Mouse (Mus musculus) splenic B cell, adult 2 months (primary cell): ENCODE data around the gene Gm44579.

ENCODE experiments used
- DNase-seq: peaks from one replicate; pipeline ENCODE4 v3.0.0-alpha.2; 2011; ENCODE audit warnings: low read depth, low spot score
- H3K27me3 ChIP-seq: 2 replicates; pipeline ENCODE4 v1.6.1; 2012; ENCODE audit warnings: mild to moderate bottlenecking, low read length, moderate library complexity, mixed read lengths; ENCODE audit not compliant: control insufficient read depth, poor library complexity, insufficient read depth, severe bottlenecking
- H3K36me3 ChIP-seq: 2 replicates; pipeline ENCODE4 v1.6.1; 2012; ENCODE audit warnings: mild to moderate bottlenecking, low read length, moderate library complexity, mixed read lengths; ENCODE audit not compliant: control insufficient read depth, poor library complexity, insufficient read depth, severe bottlenecking

Gm44579 gene

GRCm38 (mm10) chr15:98181132-98181711 is 39.6 kb downstream of the Gm44579 start:
- peak; percentile 86 for DNase-seq
- Histone ChIP-seq H3K36me3 (no peaks in the 10 kb centered on the region), H3K27me3 (no peaks in the 10 kb centered on the region)

DNA sequence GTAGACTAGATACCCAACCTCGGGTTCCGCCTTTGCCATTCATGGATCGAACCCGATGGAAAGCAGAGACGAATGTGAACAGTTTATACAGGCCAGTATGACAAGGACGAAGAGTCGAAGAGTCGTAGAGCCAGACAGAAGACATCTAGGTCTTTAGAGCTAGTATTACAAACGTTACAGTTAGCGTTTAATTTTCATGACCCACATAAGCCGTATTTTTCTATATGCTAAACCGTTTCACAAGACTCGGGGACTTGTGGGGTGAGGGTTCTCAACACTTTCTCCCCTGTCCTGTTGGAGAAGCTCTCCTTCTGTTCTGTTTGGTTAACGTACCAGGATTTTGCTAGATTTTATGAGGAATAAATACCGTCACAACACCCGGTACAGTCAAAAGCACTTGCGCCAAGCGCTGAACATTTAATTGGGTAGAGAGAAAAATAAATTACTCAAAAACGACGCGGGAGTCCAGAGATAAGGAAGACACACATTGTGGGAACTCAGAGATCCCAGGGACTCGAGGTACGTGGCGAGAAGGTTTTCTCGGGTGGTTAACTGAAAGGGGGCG is 40.1 kb downstream of the Gm44579 start:
- no peaks in the 10 kb centered on the region for H3K27me3 ChIP-seq
- no peak for DNase-seq
- H3K36me3 ChIP-seq: no peaks in the 10 kb centered on the region

DNA sequence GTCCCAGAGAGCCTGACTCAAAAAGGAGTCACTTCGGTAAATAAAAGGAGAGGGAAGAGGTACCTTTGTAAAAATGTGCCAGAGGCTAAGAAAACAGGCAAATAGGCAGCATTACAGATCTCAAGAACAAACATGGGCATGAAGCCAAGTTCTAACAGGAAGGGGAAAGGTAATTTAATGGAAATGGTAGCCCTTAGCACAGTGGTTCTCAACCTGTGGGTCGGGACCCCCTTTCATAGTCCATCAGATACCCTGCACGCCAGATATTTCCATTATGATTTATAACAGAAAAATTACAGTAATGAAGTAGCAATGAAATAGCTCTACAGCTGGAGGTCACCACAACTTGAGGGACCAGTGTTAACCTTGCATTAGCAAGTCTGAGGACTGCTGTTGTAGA is 43.5 kb downstream of the Gm44579 start:
- Histone ChIP-seq H3K36me3 (no peaks in the 10 kb centered on the region), H3K27me3 (no peaks in the 10 kb centered on the region)
- DNase-seq: no peak

GRCm38 (mm10) chr15:98173821-98174220 is 47.0 kb downstream of the Gm44579 start:
- no peaks in the 10 kb centered on the region for H3K36me3 ChIP-seq
- H3K27me3 ChIP-seq: no peaks in the 10 kb centered on the region
- peak; percentile 58 for DNase-seq

DNA sequence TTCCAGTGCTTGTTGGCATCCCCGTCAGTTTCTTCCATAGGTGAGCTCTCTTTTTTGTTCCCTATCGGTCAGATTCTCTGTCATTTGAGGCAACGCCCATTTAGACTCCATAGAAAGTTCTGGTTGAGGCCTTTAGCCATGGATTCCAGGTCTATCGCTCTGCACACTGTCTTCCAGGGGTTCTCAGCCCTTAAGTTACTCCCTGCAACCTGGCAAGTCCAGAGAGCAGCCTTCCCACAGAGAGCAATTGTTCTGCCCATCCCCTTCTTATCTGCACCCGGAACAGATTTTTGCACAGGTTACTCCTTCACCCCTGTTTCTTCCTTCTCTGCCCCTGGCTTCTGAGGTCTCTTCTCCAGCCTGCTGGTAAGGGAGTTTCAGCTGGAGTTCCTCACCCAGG is 48.7 kb downstream of the Gm44579 start:
- DNase-seq: no peak
- H3K36me3 ChIP-seq: no peaks in the 10 kb centered on the region
- H3K27me3 ChIP-seq: peaks cover 5% of the 10 kb centered on the region; the same call in 1 of the 2 replicates

DNA sequence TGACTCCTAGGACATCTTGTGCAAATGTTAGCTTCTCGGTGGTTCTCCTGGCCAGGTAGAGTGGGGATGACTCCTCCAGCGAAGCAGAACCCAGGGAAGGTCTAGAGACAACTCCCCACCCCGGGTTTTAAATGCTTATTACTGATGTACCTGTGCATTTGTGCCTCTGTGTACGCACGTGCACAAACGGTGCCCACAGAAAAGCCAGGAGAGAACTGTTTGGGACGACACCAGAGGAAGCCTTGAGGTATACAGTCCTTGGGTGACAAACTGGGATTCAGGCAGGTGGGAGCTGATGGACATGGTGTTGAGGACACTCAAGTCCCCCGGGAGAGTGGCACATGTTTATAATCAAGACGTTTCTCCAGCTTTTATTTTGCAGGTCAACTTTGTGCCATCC is 49.9 kb downstream of the Gm44579 start:
- DNase-seq: no peak
- H3K36me3 ChIP-seq: no peaks in the 10 kb centered on the region
- H3K27me3 ChIP-seq: peaks cover 5% of the 10 kb centered on the region; the same call in 1 of the 2 replicates

- H3K27me3 ChIP-seq: peaks cover 5% of the 10 kb centered on the region; the same call in 1 of the 2 replicates
- peak; percentile 66 for DNase-seq
- no peaks in the 10 kb centered on the region for H3K36me3 ChIP-seq
These were observed 50.4 kb downstream of the Gm44579 start for GRCm38 (mm10) chr15:98170365-98170764.

DNA sequence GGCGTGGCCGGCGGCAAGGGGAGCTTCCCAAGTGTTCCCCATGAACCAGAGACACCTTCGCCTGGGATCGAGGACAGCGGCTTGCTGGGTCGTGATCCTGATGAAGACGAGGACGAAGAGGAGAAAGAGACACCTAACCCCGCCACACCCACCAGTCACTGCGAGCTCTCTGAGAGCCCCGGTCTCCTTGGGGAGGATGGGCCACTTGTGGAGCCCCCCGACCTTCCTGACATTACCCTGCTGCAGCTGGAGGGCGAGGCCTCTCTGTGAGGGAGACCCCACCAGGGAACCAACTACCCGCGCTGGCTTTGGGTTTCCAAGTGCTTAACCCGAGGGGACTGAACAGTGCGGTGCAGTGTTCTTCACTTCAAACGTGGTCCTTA is 52.2 kb downstream of the Gm44579 start:
- no peak for DNase-seq
- Histone ChIP-seq H3K27me3 (peaks cover 5% of the 10 kb centered on the region; the same call in 1 of the 2 replicates), H3K36me3 (no peaks in the 10 kb centered on the region)

DNA sequence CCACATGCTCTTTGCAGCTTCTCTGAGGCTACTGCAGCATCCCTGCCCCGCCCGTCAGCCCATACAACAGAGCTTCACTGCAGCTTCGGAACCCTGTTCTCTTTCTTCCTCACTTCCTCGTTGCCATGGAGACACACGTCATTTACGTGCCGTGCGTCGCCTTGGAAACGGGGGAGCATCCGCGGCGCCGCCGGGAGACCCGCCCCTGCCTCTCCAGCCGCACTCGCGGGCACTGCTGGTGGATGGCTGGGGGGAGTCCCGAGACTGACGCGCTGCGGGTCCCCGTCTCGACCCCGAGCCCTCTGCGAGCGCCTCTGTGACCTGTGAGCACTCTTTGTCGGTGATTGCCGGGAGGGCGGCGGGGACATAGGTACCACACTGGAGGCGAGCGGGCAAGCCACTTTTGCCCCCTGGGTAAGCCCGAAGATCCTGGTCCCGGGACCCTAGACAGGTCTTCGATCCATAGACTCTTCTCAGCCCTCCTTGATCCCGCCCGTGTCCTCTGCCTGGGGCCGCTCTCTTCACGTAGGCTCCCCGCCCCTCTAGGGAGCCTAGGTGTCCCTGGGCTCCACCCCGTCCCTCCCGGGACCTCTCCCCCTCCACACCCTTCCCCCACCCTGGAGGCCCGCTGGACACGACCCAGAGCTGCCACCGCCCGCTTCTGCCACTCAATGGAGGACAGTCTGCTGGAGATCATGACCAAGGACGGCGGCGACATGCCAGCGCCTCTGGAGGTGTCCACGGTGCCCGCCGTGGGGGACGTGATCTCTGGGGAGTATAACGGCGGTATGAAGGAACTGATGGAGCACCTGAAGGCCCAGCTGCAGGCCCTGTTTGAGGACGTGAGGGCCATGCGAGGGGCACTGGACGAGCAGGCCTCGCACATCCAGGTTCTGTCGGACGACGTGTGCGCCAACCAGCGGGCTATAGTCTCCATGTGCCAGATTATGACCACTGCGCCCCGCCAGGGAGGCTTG is 52.8 kb downstream of the Gm44579 start:
- peak; percentile 87 for DNase-seq
- Histone ChIP-seq H3K36me3 (no peaks in the 10 kb centered on the region), H3K27me3 (peaks cover 5% of the 10 kb centered on the region; the same call in 1 of the 2 replicates)

DNA sequence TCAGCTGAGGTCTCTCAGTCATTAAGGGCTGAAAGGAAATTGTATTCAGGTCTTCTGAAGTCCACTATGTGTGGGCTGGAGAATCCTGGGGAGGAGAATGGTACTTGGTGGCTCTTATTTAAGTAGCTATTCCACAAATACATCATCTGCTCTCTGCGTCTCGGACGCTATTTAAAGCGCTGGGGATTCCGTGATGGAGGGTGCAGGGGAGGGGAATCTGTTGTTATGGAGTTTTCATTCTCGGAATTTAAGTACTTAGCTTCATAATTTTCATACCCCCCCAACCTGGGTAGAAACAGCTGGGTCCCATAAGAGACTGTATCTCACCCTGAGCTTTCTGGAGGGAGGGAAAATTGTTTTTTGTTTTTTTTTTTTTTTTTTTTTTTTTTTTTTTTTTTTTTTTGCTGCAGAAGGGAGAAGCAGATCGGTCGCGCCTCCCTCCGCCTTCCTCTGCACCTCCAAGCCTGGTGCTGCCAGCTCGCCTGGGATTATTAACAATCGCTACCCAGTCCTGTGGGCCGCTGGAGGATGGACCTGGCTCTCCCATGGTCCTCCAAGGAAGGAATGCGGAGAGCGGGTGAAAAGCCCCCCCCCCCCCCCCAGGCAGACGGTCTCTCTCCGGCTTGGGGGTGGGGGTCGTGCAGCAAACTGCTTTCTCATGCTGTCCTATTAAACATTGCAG is 53.7 kb downstream of the Gm44579 start, which contains the start of gene Ccdc184:
Ccdc184 (plus strand) TSS at position 196 of the 682 bp plus-strand sequence.
- H3K36me3 ChIP-seq: no peaks in the 10 kb centered on the region
- no peak for DNase-seq
- peaks cover 5% of the 10 kb centered on the region; the same call in 1 of the 2 replicates for H3K27me3 ChIP-seq

DNA sequence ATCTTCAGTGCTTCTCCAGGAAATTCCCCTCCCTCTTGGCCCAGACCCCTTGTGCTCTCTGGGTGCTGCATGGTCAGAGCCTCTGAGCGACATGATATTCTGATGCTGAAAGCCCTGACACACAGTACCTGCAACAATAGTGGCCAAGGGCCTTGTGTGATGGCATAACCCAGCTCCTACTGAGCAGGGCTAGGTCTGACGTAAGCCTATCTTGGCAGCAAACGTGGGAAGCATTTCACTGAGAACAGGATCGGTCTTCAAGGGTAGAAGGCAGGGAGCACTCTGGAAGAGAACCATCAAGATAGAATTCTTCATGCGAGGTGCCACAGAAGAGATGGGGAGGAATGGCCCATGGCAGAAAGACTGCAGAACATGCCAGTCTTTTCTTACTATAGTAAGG is 55.3 kb downstream of the Gm44579 start, which contains the start of gene Asb8:
Asb8 (minus strand) TSS at position 101 of the 400 bp plus-strand sequence.
- Histone ChIP-seq H3K36me3 (no peaks in the 10 kb centered on the region), H3K27me3 (peaks cover 5% of the 10 kb centered on the region; the same call in 1 of the 2 replicates)
- DNase-seq: no peak

DNA sequence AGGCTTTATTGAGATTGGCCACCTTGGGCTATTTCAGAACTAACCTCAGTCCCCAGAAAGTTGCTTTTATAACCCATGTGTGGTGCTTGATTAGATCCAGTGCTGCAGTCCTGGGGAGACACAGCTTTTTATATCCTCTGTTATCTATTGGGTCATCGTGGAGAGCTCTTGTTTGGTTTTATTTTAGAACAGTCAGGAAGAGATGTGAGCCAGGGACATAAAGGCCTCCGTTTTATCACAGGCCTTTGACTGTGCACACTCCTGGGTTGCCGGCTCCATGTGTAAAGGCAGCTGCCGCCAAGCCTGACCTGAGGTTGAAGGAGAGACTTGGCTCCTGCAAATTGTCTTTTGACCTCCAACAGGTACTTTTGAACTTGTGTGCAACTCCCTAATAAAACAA is 58.2 kb downstream of the Gm44579 start:
- Histone ChIP-seq H3K36me3 (no peaks in the 10 kb centered on the region), H3K27me3 (0 out of 2 replicates have a peak, but pooled peaks cover 2% of the 10 kb centered on the region)
- DNase-seq: no peak

- no peak for DNase-seq
- H3K27me3 ChIP-seq: no peaks in the 10 kb centered on the region
- no peaks in the 10 kb centered on the region for H3K36me3 ChIP-seq
These were observed 59.6 kb downstream of the Gm44579 start for GRCm38 (mm10) chr15:98161026-98161805.

DNA sequence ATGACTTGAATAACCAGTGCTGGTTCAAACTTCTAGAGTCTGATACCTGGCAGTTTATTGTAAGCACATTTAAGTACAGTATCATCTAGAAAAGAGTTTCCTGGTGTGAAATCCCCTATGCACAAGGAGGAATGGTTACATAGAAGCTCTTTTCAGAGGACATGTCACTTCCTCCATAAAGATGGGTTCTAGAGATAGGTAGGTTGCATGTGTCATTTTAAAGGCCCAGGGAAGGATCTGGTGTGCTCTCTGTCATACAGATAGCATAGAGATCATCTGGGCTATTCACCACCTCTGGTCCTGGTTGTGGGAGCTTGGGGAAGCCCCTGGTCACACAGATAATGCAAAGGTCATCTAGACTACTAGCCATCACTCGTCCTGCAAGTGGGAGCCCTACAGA is 63.5 kb downstream of the Gm44579 start:
- DNase-seq: no peak
- Histone ChIP-seq H3K27me3 (0 out of 2 replicates have a peak, but pooled peaks cover 2% of the 10 kb centered on the region), H3K36me3 (no peaks in the 10 kb centered on the region)
